Mouse (Mus musculus): Measurements from ENCODE around the gene Eif3l.

DNA sequence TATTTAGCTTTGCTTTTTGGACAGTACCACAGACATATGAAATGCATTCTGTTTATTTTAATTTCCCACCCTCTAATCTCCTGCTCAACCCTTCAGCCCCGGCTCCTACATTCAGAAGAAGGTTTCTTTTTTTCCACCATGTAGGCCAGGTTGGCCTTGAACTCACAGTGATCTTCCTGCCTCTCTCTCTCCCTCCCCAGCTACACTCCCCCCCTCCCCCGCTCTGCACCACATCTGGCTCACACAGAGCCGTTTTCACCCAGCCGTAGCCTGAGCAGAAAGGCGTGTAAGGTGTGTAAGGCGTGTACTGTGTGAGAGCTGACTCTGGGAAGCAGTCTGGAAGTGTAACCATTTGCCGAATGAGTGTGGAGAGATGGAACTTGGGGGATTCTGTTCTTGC is 54.3 kb downstream of the Eif3l start:
- TF ChIP-seq GATA1 (IDR thresholded peaks at IDR 0.05; ENCODE audit: borderline replicate concordance, low read length), result no peak
- TF ChIP-seq FLI1 (IDR thresholded peaks at IDR 0.05; ENCODE audit: low read length), result no peak

Measured in megakaryocyte, embryonic 14.5 days (primary cell).